Mouse (Mus musculus) heart, postnatal 25 days (tissue): ENCODE results near the gene Ano3. TPM values are rescaled to one million over a fixed set of nuclear protein-coding genes. Genes with fewer than 3 reads are reported as not detected.
"Not testable (repeated sequence)": the region's sequence is repeated elsewhere in the genome, so short reads cannot be mapped to it uniquely, and the experiment has no call there.

Source experiments
- DNase-seq: peaks from one replicate; pipeline ENCODE4 v3.0.0; 2022; ENCODE audit warnings: low spot score
- intact Hi-C: fragments of 180-260 bp; cut with DNase I; formaldehyde crosslinking; loops from one replicate; pipeline ENCODE4 v1.15.1; 2025
- total RNA-seq, 2 experiments: library from RNA; stranded (reverse); gene quantifications; 2 replicates each; pipeline ENCODE4 v1.2.3; 2021

Gene Ano3
- total RNA-seq: under 1 TPM; 0.08 to 0.29 TPM

- DNase-seq, intact Hi-C loops: not testable (repeated sequence)
Observed at GRCm38 (mm10) chr2:110950823-110951222, at the start of gene Ano3. TSS of gene Ano3 (minus strand) at chr2:110950923.

DNA sequence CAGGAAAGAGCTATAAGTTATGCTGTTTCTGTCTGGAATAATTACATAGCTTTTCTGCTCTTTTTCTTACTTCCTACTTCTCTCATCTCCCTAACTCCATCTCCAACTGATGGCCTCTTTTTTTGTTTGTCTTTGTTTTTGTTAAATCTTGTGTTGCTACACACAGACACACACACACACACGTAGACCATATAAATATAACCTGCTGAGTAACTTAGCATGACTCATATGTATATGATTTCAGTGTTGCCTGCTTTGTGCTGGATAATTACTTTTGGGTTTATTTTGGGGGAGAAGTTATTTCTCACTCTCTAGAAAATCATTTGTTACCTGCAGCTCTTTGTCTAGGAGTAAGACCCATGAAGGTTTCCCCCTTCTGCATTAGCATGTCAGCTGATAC lies 39.3 kb upstream of the Ano3 start:
- intact Hi-C loops: no loop called here

GRCm38 (mm10) chr2:110989539-110989938 lies 38.8 kb upstream of the Ano3 start:
- no peak for DNase-seq
- intact Hi-C loops: loop anchor here (10.0 kb wide), 2 partner anchors 425 to 765 kb away; no protein-coding TSS in a partner anchor

More for the DNA sequence above, 39.3 kb upstream of the Ano3 start:
- DNase-seq: no peak

DNA sequence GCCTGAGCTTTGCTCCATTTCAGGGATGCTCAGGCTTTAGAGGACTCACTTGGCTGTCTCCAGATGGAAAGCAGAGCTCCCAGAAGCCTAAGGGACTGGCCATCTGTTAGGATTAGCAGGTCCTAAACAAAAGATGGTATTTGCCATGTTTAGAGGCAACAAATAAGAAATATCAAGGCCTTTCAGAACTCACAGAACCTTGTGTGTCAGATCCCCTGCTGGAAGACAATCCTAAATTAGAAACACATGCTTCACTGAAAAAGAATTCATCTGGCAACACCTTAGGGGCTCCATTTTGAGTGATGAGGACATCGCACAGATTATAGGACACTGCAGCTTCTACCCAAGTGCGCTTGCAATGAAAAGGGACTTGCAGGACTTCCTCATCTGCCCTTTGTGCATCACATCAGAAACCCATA lies 35.1 kb upstream of the Ano3 start:
- no peak for DNase-seq
- intact Hi-C loops: loop anchor here (10.0 kb wide), 2 partner anchors 421 to 761 kb away; no protein-coding TSS in a partner anchor

DNA sequence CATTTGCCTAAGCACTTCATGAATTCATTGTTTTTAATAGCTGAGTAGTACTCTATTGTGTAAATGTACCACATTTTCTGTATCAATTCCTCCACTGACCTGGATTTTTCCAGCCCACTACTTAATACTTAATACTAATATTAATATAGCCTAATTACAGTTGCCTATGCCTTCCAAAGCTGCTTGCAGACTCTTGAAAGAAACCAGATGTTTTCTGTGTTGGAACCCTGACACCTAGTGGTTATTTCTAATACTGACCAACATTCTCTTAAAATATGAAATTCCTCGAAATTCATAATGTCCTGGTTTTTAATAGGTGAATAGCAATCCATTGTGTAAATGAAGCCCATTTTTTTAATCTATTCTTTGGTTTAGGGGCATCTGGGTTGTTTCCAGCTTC lies 31.0 kb upstream of the Ano3 start:
- intact Hi-C loops: loop anchor here (2.0 to 10.0 kb wide), 3 partner anchors 319 to 757 kb away; no protein-coding TSS in a partner anchor
- no peak for DNase-seq

DNA sequence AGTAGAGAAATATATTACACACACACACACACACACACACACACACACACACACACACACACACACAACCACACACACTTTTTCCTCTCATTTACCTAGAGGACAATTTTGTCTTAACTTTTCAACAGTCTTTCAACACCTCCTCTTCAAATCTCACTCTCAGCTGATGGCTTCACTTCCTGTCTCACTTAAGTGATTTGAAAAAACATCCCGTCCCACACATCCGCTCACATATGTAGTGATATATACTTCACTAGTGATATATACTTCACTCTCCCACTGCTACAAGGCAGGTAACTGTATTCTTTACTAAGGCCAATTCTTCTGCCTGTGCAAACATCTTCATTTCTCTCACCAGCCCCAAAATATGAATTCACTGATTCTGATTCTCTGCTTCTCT lies 28.9 kb upstream of the Ano3 start:
- intact Hi-C loops: loop anchor here (10.0 kb wide), 2 partner anchors 415 to 755 kb away; no protein-coding TSS in a partner anchor
- DNase-seq: no peak

DNA sequence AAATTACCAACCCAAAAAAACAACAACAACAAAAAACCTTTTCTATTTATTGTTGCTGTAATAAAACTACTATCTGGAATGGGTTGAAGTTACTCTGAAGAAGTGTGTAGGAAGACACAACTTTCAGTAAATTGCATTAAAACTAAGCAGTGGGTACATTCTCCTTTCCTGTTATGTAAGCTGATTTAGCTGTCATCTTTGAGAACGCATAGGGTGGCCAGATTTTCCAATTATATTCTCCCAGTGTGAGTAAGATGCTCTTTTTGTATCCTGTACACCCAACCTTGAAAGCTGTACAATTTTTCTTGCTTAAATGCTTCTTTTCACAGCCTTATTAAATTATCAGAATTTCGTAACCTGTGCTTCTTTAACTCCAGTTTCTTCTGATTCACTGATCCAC lies 26.1 kb upstream of the Ano3 start:
- intact Hi-C loops: no loop called here
- DNase-seq: no peak

DNA sequence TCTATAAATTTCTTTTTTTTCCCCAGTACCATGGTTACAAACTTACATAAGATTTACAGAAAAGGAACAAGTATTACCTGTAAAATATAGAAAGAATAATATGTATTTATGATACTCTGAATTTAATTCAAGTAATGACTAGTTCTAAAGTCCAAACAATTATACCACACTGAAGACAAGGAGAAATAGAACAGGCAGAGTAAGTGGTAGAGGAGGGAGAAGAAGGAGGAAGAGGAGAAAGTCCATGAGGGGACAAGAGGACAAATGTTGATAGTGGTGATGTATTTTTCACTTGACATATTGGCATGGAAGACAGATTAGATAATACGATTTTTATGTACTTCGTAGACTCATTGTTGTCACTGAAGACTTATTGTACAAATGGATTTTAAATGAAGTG lies 19.4 kb upstream of the Ano3 start:
- intact Hi-C loops: no loop called here
- DNase-seq: no peak

- intact Hi-C loops: no loop called here
- no peak for DNase-seq
Observed at GRCm38 (mm10) chr2:110965398-110965797, 14.7 kb upstream of the Ano3 start.

- DNase-seq: no peak
- intact Hi-C loops: no loop called here
Observed at GRCm38 (mm10) chr2:110950432-110950803, 305 bp downstream of the Ano3 start.

GRCm38 (mm10) chr2:110949679-110950431 lies 868 bp downstream of the Ano3 start:
- intact Hi-C loops: no loop called here
- no peak for DNase-seq

- intact Hi-C loops: no loop called here
- DNase-seq: no peak
Observed at GRCm38 (mm10) chr2:110945171-110945570, 5.6 kb downstream of the Ano3 start.

DNA sequence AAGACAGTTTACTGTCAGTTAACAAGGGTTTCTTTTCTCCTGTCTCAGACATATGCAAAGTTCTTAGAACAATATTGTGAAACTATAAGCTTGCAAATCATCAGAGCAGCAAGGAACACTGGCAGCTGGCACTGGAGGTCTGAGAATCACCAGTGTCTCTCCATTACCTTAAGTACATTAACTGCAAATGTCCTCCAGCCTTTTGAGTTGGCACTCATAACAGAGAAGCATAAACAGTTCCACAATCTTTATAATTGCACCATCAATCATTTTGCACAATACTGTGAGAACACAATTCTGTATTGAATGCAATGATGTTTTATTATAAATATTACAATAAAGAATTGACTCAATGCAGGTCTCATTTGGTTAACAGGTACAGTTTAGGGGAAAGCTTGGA lies 15.0 kb downstream of the Ano3 start:
- intact Hi-C loops: no loop called here

DNA sequence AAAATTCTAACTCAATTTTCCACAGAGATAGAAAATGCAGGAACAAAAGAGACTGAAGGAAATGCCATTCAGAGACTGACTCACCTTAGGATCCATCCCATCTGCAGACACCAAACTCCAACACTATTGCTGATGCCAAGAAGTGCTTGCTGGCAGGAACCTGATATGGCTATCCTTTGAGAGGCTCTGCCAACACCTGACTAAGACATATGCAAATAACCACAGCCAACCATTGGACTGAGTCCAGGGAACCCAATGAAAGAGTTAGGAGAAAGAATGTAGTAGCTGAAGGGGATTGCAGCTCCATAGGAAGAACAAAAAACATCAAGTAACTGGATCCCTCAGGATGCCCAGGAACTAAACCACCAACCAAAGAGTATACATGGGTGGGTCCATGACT lies 21.6 kb downstream of the Ano3 start:
- intact Hi-C loops: no loop called here
- no peak for DNase-seq

More for the DNA sequence above, 15.0 kb downstream of the Ano3 start:
- no peak for DNase-seq

DNA sequence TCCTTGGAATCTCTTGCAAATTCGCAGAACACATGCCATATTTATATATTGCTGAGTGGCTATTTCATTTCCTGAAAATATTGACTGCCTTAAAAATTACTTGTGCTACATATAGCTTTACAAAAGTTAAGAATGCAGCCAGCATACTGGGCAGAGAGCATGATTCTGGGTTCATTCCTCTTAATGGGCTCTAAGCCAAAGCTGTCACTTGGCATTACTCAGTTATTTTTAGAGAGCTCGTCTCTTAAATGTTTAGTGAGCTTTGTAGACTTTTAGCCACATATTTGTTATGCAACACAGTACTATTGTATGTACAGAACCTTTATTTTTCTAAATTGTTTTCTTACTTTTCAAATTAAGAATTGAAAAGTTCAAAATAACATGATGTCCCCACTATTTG lies 41.2 kb downstream of the Ano3 start:
- no peak for DNase-seq
- intact Hi-C loops: no loop called here

- intact Hi-C loops: no loop called here
- DNase-seq: no peak
Observed at GRCm38 (mm10) chr2:110906473-110906872, 44.2 kb downstream of the Ano3 start.

DNA sequence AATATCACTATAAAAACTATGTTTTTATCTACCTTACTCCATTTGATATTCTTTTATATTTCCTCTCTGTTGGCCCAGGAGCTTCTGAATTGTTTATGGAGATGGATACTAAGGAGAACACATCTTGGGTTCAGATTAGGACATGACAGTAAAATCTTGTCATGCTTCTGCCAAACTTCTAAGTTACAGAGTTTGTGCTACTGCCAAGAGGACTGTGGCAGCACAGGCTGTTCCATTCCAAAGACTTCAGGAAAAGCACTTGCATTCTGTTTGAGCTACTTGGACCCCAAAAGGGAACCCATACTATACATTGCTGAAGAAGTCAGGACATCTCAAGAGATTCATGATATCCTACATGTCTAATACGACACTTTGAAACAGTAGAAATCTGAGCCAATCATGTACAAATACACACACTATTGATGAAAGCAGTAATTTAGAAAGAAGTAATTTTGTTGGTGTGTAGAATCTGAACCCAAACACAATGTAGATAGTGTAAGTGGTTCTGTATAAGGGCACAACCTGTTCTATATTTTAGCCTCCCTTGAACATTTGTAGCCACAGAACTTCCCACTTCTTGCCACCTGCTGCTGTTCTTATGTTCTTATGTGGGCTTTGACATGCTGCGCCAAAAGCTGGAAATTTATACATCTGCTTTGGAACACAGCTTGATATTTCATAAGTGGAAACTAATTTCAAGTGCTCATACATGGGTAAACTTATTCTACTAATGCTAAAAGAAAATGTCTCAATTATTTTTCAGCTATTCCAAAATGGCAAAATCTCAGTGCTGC lies 54.0 kb downstream of the Ano3 start:
- intact Hi-C loops: no loop called here
- no peak for DNase-seq

- intact Hi-C loops: no loop called here
- no peak for DNase-seq
Observed at GRCm38 (mm10) chr2:110871650-110872049, 79.1 kb downstream of the Ano3 start.

DNA sequence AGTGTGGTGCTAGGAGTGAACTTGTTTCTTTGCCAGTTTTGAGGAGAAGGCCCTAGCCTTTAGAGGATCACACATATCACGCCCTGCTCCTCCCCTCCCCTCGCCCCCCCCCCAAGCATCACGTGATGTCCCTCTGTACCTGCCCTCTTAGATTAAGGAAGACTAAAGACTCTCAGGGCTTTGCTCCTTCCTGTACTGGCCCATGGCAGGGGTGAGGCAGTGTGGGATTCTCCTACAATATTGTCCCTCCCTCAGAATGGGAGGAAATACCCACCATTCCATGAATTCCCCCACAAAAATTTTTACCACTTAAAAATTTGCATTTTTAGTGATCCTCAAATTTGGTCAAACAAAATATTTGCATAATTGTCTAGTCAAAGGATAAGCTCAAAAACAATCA lies 85.1 kb downstream of the Ano3 start:
- no peak for DNase-seq
- intact Hi-C loops: no loop called here

- intact Hi-C loops: no loop called here
- no peak for DNase-seq
Observed at GRCm38 (mm10) chr2:110863376-110863775, 87.3 kb downstream of the Ano3 start.
